Mouse (Mus musculus) kidney, postnatal 25 days (tissue): ENCODE measurements around the gene Elf5.

Source experiments
- DNase-seq, 2 experiments: peaks; one replicate each; pipeline ENCODE4 v3.0.0; 2021; ENCODE audit warnings: mixed read lengths in 2 of 2

Elf5 gene

DNA sequence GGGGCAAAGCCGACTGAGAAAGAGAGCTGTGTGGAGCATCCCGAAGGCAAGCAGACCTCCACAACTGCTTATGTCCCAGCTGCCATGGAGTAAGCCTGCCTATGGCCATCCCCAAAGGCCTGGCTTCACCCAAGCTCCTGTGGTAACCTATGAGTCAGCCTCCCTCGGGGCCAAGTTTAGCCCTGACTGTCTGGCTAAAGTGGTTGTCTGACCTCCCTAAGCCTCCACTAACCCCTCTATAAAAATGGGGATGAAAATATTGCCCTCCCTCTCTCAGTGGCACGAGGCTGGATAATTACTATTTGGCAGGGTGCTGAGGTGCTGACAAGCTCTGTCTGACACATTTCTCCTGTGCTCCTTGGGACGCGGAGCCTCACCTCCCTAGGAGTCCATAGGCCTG is at the start of gene Elf5:
Gene Elf5 (plus strand): TSS at position 341 of the 400 bp plus-strand sequence.
- no peak for DNase-seq

DNA sequence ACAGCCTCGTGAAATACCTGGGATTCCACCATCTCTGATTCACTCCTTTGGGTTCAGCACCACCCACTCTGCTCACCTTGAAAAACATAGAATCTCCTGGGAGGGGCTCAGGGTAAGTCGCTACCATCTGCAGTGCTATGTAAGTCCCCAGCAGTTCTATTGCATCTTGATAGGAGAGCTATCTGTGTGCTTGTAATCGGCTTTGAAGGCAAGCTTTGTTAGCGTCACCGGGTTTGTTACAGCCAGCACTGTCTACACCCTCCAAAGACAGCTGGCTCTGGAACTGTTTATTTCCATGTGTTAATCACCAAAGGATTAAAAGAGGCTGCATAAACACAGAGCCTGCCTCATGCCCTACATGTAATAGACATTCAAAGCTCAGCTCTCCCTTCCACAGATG is 38.9 kb upstream of the Elf5 start:
- no peak for DNase-seq

DNA sequence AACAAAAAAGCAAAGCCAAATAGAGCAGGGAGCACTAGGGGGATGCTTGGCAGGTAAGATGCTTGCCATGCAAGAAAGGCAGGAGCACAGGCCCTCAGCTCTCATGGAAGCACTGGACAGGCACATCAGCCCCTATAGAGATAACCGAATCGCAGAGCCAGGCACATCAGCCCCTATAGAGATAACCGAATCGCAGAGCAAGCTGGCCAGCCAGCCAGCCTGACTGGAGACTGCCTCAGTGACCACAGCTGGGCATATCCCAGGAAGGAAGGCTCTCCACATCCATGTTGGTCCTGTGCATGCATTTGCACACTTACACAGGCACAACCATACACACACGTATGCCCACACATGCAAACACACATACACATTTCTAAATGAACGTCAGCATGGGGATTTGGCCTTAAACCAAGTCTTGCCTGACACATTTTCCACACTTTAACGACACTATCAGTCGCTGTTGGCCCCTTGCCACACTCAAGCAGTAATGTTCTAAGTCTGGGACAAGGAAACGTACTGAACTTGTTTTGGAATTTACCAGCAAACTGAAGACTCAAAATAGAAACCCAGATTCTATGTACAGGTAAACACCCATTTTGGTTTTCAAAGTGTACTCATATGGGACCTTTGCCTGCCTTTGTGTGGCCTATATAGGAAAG is 31.9 kb upstream of the Elf5 start:
- peak; percentile 46 to 55 for DNase-seq

DNA sequence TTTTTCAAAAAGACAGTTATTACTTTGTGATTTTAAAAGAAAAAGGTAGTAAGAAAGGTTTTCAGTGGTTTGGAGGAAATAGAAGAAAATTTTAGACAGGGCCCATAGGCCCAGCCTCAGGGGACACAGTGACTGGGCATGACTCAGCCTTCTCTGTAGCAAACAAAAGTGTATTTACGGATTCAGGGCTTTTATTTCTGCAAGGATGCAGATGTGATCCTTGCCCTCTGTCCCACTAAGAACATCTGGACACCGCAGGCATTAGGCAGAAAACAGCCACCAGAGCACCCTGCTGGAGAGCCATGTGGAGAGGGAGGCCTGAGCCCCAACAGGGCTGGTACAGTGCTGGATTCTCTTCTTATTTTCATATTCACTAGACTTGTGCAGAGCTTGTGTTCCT is 29.3 kb upstream of the Elf5 start:
- DNase-seq = no peak

DNA sequence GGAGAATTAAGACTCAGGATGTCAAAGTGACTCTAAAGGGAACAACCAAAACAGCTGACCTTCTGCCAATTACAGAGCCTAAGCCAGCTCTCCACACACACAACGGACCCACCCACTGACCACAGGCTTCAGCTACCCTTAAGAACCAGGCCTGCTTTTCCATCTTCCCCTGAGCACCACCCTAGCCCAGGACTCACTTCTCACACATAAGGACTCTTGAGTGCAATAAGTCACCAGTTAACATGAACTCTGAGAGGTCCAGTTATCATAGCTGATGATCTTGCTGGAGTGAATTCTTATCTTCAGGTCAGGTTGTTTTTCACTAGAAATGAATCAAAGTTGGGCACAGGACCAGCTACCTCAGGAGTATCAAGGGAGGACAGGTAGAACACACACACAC is 23.6 kb upstream of the Elf5 start:
- no peak for DNase-seq

DNA sequence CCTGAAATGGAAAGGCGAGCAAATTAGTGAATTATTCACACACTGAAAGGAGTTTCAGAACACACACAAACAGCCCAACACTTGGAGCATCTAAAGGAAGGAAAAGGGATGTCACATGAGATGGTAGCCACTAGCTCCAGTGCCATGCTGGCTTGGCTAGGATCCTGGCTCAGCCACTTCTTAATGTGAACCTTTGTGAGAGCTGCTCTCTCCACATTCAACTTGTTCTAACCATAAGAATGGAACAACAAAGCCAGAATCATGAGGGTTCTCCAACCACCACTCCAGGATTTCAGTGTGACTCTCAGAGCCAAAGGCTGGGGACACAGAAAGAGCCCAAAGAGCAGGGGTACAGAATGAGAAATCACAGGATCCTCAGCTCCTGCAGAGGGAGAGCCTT is 23.2 kb upstream of the Elf5 start:
- DNase-seq = no peak

DNA sequence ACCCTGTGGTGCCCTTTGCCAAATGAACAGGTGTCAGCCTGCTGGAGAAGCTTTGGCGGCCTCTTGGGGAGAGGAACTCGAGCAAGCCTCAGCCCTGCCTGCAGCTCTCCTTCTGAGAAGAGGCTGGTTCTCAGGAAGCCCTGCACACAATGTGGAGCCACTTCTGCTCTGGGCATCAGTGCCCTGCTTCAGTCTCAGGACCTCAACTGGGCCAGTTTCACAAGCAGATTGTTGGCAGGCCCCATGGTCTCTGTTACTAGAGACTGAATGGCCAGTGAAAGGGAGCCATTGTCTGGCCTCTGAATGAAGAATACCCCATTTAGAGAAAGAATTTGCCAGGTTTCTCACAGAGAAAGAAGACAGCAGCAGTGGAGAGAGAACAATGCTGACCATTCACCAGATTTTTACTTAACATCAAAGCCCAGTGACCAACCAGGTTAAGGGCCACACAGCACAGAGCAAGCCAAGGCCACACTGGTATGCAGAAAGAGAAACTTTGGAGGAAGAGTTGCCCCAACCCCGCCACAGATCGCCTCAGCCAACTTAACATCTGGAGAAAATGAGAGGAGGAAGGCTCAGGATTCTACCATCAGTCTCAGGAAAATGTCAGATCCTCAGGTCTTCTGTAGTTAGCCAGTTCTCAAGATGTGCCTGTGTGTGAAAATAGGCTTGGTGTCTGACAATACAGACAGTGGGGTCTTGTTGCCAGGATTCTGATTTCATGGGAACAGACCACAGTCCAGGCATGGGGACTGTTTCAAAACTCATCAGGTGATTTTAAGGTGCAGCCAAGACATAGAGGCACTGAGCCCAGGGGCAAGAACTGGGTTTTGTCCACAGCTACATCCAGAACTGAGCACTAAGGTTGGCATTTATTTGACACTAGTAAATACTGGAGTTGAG is 21.2 kb upstream of the Elf5 start:
- no peak for DNase-seq

DNA sequence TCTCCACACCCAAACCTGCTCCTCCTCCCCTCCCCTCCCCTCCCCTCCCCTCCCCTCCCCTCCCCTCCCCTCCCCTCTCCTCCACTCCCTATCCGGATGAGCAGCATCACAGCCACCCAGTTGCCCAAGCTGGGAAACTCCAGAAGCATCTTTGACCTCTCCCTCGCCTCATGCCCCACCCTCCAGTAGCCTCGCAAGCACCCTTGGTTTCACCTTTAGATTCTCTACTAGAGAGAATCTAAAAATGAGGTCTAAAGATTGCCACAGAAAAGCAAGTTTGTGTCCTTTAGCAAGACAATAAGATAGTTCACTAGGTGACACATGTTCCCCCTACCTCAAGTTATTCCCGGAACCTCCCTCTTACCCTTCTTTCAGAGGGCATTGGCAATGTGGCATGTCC is 19.9 kb upstream of the Elf5 start:
- DNase-seq = no peak

DNA sequence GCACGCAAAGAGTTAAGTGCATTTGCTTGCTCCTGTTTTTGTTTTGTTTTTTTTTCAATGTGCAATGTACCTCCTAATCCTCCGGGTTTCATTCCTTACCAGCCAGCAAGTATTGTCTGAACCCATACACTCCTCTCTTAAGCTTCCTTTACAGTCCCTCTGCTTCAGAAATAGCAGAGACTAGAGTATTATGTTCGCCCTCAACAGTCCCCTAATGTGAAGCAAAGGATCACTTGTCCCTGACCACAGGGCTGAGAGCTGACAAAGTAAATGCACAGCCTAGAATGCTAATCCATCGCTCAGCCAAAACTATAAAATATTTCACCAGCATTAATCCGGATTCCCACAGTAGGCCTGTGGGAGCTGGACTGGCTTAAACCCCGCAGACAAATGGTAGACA is 13.4 kb upstream of the Elf5 start:
- no peak for DNase-seq

DNA sequence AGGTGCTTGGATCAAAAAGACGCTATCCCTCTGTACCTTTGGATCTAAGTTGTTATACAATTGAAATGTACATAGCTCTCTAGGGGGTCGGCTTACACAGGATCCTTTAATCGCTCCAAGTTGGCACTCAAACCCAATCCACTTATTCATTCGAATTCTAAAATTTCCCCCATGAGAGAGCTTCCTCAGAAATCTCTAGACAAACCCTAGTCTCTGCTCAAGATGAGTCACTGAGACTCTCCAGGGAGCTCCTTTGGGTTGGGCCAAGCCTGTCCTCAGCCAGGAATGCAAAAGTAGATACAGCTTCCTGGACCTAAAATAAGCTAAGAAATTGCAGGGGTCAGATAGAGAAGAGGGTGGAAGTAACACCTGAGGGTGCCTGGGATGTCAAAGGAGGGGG is 10.8 kb upstream of the Elf5 start:
- DNase-seq = no peak

DNA sequence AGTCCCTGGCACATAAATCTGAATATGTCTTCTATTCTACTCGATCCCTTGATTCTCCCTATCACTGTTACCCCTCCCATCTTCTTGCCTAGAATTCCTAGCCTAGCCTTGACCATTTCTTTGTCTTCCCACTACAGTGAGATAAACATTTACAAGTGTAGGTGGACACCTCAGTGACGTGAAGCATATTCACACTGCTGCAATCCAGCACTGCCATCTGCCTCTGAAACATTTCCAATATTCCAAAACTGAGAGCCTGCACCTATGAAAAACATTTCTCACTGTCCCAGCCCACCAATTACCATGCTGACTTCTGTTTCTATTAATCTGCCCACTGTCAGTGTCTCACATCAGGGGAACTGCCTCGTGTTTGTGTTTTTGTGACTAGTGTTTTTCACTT is 5.2 kb upstream of the Elf5 start:
- DNase-seq = no peak

DNA sequence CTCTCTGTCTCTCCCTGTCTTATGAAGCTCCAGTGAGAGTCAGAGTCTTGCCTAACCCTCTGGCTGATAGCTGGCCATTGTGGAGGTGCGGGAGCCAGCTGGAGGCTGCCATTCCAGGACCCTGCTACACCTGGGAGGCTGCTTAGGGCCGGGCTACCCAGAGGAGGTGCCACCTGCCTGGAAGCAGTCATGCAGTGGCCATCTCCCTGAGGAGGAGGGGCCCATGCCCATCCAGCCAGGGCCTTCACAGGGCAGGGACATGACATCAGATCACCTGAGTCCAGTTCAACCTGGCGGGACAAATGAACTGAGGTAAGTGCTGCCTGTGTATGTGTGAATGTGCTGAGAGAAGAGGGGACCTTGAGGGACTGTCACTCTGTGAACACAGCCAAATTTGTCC is 328 bp downstream of the Elf5 start:
- peak in 1 of 2 experiments; percentile 46 for DNase-seq

DNA sequence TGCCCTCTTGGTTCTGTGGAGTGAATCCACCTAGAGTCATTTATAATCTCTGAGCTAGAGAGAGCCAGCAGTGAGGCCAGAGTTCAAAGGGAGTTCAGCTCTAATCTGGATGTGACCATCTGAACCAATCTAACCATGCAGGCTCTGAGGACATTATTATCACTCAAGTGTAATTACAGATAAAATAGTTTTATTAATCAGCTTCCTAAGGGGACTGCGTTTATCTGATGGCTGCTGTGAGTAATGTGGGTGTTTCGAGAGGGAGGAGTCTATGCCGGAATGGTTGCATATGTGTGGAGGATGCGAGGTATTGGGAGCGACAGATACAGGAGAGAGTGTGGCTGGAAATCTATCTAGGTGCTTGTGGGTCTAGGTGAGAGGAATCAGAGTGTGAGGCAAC is 1.9 kb downstream of the Elf5 start:
- no peak for DNase-seq

DNA sequence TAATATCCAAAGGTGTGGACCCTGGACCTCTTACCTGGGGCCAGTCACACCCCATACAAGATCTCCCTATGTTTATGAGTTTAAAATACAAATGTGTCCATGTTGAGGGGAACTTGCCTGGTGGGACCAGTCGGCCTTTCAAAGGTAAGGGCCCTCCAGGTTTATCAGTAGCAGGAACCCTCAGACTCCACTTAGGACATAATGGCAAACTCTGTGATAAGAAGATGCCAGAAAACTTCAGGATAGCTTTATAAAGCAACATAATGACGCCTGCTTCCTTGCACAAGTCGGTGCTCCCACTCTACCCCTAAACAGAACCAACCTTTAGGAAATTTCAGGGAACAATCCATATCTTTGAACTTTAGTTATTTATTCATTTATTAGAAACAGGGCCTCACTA is 4.3 kb downstream of the Elf5 start:
- DNase-seq = no peak

DNA sequence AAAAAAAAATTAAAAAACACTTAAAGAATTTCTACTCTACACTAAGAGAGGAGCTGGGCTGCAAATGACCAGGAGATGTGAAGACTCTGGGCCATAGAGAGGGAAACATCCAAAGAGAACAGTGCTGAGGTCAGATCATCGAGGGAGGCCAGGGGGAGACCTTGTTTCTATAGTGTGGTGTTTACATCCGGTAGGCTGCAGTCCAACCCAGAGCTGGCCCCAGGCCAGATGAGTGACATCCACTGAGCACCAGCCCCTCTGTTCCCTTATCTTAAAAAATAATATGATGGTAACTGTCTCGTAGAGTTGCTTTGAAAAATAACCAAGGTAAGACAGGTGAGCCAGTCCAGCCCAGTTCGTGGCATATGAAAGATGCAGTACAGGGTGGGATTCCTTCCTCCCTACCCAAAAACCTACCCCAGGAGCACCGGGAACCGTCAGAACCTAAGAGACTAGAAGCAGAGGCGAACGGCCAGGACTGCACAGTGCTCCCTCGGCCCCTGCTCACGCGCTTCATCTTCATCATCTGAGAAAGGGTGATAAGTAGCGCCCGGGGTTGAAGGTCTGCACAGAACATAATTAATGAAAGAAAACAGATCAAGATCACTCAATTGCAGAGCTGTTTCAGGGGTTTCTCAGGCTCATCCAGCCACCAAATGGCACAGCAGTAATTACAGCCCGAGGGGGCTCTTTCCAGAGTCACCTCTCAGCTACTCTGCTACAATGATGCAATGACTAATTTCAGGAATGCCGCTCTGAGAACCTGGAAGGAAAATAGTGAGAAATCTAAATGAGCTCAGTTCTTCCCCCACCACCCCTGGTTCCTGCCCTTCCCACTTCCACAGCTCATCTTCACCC is 9.4 kb downstream of the Elf5 start:
- no peak for DNase-seq

DNA sequence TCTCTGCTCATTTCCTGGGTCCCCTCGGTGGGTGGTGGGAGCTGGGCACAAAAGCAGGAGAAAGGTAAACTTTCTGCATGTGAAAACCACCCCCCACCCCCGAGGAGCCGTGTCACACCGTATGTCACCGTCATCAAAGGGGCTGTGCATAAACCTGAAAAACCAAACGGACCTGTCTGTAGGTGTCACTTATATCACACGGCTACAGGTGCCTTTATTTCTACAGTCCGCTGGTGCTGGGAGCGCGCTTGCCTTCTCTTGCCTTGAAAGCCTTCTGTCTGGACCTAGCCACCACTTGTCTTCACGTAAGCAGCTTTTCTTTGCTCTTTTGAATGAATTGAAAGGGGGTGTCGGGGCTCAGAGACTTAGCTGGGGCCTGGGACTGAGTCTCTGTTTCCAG is 12.4 kb downstream of the Elf5 start:
- DNase-seq = no peak

DNA sequence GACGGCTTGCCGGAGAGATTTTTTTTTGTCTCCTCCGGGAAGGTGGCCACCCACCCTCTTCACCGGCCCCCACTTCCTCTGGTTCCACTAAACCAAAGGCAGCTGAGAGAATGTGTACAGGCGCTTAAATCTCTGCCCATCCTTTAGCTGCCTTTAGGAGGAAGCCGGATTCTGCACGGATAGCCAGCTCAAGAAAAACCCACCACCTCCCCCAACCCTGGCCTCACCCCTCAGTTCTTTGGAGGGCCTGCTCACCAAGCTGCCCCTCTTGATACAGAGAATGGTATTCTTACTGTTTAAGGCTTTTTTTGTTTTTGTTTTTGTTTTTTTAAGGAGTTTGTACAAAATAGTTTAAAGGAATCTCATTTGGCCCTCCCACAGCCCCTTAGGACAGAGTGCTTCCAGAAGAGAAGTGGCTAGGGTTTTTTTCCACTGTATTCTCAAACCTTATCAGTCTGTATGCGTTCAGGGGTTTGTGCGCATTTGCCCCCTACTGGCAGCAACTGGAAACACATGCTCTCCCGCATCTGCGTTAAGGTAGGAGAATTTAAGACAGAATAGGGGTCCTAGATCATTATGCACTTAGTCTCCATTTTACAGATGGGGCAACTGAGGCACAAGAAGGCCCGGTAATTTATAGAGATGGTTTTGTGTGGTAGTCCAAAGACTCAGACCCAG is 13.0 kb downstream of the Elf5 start:
- DNase-seq = peak; percentile 61 to 69

DNA sequence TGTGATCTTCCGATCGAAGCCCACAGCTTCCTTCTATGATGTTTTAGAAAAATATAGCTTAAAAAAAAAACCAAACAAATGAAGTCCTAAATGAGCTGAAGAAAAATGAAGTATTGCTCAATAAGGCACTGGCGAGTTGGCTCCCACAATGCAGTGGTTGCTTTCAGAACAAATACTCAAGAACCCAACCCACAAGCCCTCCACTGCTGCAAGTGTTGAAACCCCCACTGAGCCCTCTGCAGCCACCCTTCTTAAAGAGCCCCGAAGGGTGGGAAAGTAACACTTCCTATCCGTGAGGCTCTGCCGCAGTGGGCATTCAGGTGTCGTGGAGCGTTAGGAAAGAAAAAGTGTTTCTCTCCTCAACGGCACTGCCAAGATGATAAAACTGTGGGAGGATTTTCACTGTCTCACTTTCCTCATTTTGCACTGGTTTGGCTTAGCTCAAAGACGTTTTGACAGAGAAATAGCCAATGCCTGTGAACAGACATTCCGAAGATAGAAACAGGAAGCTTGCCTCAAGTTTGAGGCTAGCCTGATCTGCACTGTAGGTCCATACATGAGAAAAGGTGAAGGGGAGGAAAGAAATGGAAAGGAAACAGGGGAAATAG is 14.1 kb downstream of the Elf5 start:
- DNase-seq = no peak

DNA sequence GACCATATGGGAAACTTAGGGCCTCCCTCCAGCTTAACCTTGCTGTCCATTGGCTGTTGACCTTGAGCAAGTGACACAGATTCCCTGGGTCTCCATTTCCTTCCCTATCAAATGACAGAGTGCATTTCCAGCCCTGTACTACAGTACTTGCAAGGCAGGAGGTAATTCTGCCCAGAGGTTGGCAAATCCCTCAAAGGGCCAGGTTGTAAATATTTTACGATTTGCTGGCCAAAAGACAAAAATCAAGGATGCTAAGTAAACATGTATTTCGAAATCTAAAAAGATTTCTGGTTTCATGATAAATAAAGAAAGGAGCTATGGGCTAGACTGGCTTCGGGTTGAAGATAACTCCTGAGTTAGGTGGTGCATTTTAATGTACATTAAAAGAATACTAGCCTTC is 16.9 kb downstream of the Elf5 start:
- DNase-seq = no peak

DNA sequence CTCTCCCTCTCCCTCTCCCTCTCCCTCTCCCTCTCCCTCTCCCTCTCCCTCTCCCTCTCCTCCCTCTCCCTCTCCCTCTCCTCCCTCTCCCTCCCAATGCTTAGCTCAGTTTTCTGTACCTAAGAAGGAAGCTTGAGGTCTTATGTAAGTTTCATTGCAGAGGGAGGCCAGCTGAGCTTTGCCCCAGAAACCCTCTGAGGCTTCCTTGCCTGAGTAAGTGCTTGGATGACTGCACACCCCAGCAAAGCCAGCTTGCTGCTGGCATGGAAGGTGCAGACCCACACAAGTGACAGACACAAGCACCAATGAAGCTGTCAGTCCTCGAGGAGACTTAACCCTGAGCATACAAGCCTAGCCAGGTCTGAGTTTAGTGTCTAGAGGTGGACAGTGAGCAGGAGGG is 19.2 kb downstream of the Elf5 start:
- peak; percentile 46 to 87 for DNase-seq

DNA sequence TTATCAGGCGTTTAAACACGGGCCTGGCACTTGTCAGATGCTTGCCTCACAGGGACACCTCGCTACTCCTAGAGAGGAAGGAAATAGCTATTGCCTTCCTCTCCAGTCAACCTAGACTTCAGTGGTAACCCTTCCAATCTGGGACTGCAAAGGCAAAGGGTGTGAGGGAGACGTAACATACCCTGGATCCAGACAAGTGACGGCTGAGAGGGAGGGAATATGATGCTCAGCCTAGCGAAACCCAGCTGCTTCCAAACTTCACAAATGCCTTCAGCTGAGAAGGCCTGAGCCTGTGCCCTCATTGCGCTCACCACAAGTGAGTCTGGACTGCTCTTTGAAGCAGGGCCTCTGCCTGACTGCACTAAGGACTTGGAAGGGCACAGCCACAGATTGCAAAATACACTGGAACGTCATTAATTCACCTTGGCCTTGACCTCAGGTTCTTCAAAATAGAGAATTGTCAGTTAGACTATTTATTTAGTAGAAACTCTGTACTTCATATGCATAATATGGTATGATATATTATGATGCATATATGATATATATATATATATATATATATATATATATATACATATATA is 21.3 kb downstream of the Elf5 start:
- DNase-seq = no peak

DNA sequence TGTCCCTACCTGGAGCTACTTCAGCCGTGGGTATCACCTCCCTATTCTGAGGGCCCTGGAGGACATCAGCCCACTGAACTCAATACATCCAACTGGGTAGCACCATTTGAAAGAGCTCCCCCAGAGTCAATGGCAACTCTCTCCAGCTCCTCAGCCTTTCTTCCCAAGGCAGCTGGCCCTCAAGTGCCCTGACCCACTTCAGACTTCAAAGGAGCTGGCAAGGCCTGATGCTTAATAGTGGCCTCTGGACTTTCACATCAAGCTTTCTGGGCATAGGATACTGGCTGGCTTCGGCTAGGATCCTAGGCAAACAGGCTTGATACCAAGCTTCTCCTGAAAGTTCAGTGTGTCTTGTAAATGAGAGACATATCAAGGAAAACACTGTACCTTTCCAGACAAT is 23.6 kb downstream of the Elf5 start:
- peak; percentile 17 to 46 for DNase-seq
